Mouse (Mus musculus): ENCODE measurements around the gene Kif6.

DNA sequence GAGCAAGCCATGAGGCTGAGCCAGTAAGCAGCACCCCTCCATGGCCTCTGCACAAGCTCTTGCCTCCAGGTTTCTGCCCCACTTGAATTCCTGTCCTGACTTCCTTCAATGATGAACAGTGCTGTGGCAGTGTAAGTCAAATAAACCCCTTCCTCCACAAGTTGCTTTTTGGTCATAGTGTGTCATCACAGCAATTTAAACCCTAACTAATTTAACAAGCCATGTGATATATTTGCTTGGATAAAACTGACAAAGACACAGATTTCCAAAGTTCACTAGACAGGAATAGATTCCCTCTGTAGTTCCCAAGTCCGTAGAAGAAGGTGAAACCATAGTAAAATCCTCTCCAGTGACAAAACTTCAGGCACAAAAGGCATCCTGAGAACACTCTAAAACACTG lies 114.9 kb downstream of the Kif6 start:
- TF ChIP-seq CTCF (IDR thresholded peaks at IDR 0.05), result no peak
- TF ChIP-seq EP300 (IDR thresholded peaks at IDR 0.05), result no peak

Data from lung, postnatal 0 days (tissue).